Mouse (Mus musculus): ENCODE measurements around the gene Gpc6.

Gpc6 gene

DNA sequence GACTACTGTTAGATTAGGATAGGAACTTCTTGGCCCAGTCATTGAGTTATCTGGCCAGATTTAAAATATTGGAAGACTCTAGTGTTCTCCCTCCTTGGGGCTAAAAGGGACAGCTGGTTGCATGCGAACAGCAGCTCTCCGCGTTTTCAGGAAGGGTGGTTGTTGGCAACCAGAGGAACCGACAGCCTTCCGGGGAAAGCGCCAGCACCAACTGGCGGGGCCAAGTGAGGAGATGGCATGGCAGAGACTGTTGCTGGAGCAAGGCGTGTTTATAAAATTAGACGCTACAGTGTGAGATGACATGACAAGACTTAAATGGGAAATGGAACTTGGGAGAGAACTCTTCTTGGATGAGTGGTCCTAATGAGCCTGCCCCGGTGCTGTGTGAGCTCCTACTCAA lies 1056.4 kb downstream of the Gpc6 start:
- intact Hi-C loops (cut with DNase I): no loop called here

DNA sequence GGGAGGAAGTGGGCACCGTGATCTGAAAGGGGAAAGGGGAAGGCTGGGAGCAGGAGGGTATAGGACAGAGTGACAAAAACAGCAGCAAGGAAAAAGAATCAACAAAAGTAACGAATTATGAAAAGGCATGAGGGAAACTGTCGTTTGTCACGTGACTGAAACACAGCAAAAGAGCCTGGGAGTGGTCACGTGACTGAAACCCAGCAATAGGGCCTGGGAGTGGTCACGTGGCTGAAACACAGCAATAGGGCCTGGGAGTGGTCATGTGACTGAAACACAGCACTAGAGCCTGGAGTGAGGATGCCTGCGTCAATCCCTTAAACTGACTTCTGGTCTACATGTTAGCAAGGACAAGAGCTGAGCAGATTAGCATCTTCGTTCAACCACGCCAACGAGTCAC lies 1063.3 kb downstream of the Gpc6 start:
- intact Hi-C loops (cut with DNase I): no loop called here

DNA sequence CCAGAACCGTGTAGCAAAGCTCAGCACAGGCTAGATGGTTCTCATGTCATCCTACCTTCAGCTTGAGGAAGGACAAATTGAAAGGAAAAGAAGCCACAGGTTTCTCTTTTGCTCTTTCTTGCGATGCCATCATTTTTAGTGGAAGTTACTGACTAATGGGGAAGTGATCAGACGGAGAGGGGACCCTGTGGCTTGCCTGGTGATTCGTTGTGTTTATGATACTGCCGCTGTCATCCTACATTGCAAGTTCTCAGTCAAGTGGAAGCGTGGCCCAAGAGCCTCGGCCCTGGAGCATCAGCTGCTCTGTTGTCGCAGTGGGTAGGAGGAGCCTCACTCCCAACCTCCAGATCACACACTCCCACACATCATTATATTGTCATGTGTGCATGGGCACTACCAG lies 1065.1 kb downstream of the Gpc6 start:
- intact Hi-C loops (cut with DNase I): no loop called here

DNA sequence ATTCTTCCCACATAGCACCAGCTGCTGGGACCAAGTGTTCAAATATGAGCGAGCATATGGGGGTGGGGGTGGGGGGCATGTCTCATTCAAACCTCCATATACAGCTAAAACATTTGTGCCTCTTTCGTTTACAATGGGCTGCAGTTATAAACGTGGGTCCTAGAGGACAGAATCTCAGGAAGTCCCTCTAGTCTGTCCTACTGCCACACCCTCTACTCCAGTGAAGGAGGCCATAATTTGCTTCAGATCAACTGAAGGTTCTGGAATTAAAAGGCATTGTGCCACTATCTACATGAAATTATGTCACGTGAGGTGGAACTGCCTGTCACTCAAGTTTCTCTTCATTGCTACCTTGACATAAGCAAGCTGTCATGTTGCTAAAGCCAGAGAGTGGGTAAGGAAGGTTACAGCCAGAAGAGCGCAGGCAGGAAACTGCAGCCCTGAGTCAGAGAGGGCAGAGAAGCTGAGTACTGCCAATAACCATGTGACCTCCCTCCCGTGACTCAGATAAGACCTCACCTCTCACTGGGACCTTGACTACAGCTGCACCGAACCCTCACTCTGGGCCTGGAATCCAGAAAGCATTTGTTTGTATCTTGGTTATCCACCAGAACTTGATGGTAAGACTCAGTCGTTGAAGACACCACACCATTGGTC lies 1067.6 kb downstream of the Gpc6 start:
- intact Hi-C loops (cut with DNase I): no loop called here

DNA sequence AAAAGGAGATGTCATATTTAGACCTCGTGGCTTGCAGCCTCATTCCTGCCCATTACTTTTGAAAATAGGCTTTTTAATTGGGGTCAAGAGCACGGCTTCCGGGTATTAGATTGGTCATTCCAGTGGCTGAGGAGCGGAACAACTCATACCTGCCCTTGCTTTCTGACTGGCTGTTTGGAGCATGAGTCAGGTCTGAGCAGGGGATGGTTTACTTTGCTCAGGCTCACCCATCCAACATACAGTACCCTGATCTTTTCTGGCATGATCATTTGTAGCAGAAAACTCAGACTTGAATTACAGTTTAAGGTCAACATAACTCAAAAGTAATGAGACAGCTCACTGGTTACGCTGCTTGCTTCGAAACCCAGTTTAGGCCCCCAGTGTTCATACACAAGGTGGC lies 1068.7 kb downstream of the Gpc6 start:
- intact Hi-C loops (cut with DNase I): no loop called here

GRCm38 (mm10) chr14:118004434-118004833 lies 1079.3 kb downstream of the Gpc6 start:
- intact Hi-C loops (cut with DNase I): loop anchor here (10.0 kb wide), 1 partner anchor 150 kb away; no protein-coding TSS in a partner anchor

DNA sequence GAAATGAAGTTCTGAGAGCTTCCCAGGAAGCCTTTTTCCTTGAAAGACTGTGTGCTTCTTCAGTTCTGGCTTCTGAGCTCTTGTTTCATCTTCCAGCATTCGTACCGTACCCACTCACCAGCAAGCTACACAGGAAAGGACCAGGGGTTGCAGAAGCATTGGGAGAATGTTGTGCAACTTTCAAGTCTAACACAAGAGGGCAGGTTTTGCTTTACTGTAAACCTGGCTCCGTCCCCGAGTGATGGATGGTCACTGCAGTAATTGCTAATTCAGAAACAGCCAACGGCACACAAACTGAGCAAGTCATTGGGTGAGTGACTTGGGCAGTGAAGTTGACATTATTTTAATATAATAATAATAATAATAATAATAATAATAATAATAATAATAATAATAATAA lies 1080.6 kb downstream of the Gpc6 start:
- intact Hi-C loops (cut with DNase I): loop anchor here (10.0 kb wide), 1 partner anchor 149 kb away; no protein-coding TSS in a partner anchor

- intact Hi-C loops (cut with DNase I): loop anchor here (10.0 kb wide), 1 partner anchor 145 kb away; no protein-coding TSS in a partner anchor
Measured at GRCm38 (mm10) chr14:118009541-118009940, 1084.4 kb downstream of the Gpc6 start.

DNA sequence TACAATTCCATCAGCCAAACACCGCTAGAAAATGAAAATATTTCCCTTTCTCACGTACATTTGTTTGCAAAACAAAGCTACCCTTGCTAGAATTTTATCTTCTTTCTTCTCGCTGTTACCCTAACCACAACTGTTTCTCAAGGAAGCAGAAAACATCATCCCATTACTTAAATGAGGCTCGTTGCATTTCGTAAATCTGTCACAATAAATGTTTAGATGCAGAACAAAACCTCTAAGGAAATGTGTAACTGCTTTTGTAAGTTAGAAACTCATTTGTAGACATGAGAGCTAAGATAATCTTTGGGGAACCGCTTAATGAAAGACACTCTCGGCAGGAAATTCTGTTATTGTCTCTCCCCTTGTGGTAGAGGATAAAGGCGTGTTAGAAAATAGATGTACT lies 1088.1 kb downstream of the Gpc6 start:
- intact Hi-C loops (cut with DNase I): no loop called here

- intact Hi-C loops (cut with DNase I): no loop called here
Measured at GRCm38 (mm10) chr14:118019314-118019713, 1094.2 kb downstream of the Gpc6 start.

- intact Hi-C loops (cut with DNase I): no loop called here
Measured at GRCm38 (mm10) chr14:118021867-118022543, 1096.9 kb downstream of the Gpc6 start.

Small RNAs within 50 kb of the gene (microRNA-seq; reads per million reads assigned to microRNA genes)
- gene Mir6239: 0 reads per million in 2 experiments
